Mouse (Mus musculus): ENCODE measurements at regions not wholly inside any gene's neighbourhood (a gene's known extent, or its start where the extent isn't known, plus 50 kb on each side); places are given as distances from the start of the nearest gene placed in this dataset.
"Not testable (repeated sequence)": the region's sequence is repeated elsewhere in the genome, so short reads cannot be mapped to it uniquely, and the experiment has no call there.

DNA sequence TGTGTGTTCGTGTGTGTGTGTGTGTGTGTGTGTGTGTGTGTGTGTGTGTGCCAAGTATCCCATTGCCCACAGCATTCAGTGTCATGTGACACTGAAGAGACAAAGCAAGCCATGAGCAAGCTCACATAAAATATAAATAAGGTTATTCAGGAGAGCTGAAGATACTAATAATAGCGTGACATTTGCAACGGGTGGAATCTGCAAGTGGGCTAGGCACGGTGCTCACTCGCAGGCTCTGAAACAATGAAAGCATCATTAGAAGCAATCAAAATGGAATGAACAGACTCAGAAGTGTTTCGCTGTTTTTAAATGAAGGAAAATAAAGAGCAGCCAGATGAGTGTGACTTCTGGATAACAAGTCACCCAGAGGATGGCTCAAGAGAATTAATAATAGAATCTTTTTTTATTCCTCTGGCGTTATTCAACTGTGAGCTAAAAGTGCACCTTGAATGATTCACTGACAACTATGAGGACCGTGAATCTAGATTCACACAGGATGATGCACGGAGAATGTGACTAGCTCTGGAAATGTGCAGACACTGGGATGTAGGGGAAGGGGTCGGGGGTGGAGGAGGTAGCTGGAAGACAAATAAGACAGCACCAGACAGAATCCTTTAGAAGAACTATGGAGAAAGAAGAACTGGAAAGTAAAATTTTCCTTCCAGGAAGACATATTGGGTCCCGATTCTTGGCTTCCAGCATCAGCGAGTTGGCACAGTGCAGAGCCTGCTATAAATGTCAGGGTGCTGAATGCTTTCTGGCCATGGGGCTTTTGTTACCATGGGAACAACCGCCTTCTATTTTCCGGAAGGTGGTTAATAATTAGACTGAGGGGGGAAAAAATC is 55.3 kb downstream of the Actbl2 start:
- no peaks in the 10 kb centered on the region for H3K27me3 ChIP-seq (ENCODE audit: control insufficient read depth, insufficient read depth, insufficient read length)
- TF ChIP-seq CEBPB (IDR thresholded peaks at IDR 0.05; ENCODE audit: low read depth) (no peak), FOSL1 (IDR thresholded peaks at IDR 0.05; ENCODE audit: insufficient read depth, low read length, poor library complexity, severe bottlenecking) (no peak), MAX (IDR thresholded peaks at IDR 0.05) (no peak), MYOD1 (IDR thresholded peaks at IDR 0.05; ENCODE audit: control insufficient read depth, insufficient read length, low read depth) (no peak), USF1 (IDR thresholded peaks at IDR 0.05; ENCODE audit: low read depth) (no peak), CTCF (IDR thresholded peaks at IDR 0.05; ENCODE audit: control insufficient read depth, insufficient read depth, insufficient read length) (no peak), MYOG (IDR thresholded peaks at IDR 0.05; ENCODE audit: control insufficient read depth, extremely low read depth, insufficient read length) (no peak)
- H3K4me3 ChIP-seq (ENCODE audit: insufficient read depth, poor library complexity, severe bottlenecking): no peak overlapping the region
- no peaks in the 10 kb centered on the region for H3K79me3 ChIP-seq (ENCODE audit: low read depth)
- no peaks in the 10 kb centered on the region for H3K36me3 ChIP-seq (ENCODE audit: control insufficient read depth, insufficient read depth)
- H3ac ChIP-seq (ENCODE audit: control insufficient read depth, insufficient read length, low read depth): no peak overlapping the region
- H3K79me2 ChIP-seq (ENCODE audit: control insufficient read depth, insufficient read depth): no peaks in the 10 kb centered on the region

DNA sequence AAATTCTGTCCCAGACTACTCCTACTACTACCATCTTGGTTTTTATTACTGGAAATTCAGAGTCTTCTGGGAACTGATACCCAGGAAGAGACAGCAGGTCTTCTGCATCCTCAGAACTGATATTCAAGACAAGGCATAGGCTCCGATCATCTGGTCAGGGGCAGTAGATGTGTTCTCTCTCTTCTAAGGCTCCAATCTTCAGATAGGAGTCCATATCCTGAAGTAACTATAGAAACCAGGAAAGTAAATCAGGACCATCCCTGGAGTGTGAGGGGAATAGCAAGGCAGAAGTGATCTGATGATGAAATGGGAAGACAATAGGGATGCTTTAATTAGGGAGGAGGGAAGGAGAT is 55.9 kb downstream of the Actbl2 start:
- no peak for TF ChIP-seq FOSL1 (IDR thresholded peaks at IDR 0.05; ENCODE audit: insufficient read depth, low read length, poor library complexity, severe bottlenecking)
- no peak for TF ChIP-seq USF1 (IDR thresholded peaks at IDR 0.05; ENCODE audit: low read depth)
- no peak for TF ChIP-seq MYOG (IDR thresholded peaks at IDR 0.05; ENCODE audit: control insufficient read depth, extremely low read depth, insufficient read length)
- TF ChIP-seq MAX (IDR thresholded peaks at IDR 0.05): no peak
- no peak for TF ChIP-seq MYOD1 (IDR thresholded peaks at IDR 0.05; ENCODE audit: control insufficient read depth, insufficient read length, low read depth)

GRCm38 (mm10) chr13:111313506-111313905 is 58.7 kb downstream of the Actbl2 start:
- not testable (repeated sequence) for H3K36me3 ChIP-seq (ENCODE audit: control insufficient read depth, insufficient read depth); H3K79me3 ChIP-seq (ENCODE audit: low read depth); H3ac ChIP-seq (ENCODE audit: control insufficient read depth, insufficient read length, low read depth); H3K4me3 ChIP-seq (ENCODE audit: insufficient read depth, poor library complexity, severe bottlenecking); H3K27me3 ChIP-seq (ENCODE audit: control insufficient read depth, insufficient read depth, insufficient read length); H3K79me2 ChIP-seq (ENCODE audit: control insufficient read depth, insufficient read depth)

More for the DNA sequence above, 55.9 kb downstream of the Actbl2 start:
- no peaks in the 10 kb centered on the region for H3K79me3 ChIP-seq (ENCODE audit: low read depth)
- no peak overlapping the region for H3ac ChIP-seq (ENCODE audit: control insufficient read depth, insufficient read length, low read depth)
- no peaks in the 10 kb centered on the region for H3K36me3 ChIP-seq (ENCODE audit: control insufficient read depth, insufficient read depth)
- no peaks in the 10 kb centered on the region for H3K27me3 ChIP-seq (ENCODE audit: control insufficient read depth, insufficient read depth, insufficient read length)
- no peaks in the 10 kb centered on the region for H3K79me2 ChIP-seq (ENCODE audit: control insufficient read depth, insufficient read depth)
- H3K4me3 ChIP-seq (ENCODE audit: insufficient read depth, poor library complexity, severe bottlenecking): no peak overlapping the region

- H3K27me3 ChIP-seq (ENCODE audit: control insufficient read depth, insufficient read depth, insufficient read length); H3K79me2 ChIP-seq (ENCODE audit: control insufficient read depth, insufficient read depth): not testable (repeated sequence)
Measured at GRCm38 (mm10) chr13:111317876-111318275, 63.1 kb downstream of the Actbl2 start.

DNA sequence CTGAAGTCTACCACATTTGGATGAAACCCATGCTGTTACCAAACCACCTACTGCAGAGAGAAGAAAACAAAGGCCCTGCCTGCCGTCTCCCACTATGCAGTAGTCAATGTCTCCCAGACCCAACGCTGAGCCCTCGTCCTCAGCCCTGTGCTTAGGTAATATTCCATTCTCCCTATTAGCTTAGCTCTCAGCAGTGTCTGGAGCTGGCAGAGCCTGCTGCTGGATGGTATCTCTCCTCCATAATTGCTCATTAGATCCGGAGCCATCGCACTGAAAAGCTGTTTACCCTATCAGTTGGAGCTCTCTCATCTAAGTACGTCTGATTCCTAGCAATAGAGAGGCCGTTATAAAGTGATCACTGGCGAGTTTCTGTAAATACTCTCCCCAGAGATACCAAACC is 68.4 kb downstream of the Actbl2 start:
- H3ac ChIP-seq (ENCODE audit: control insufficient read depth, insufficient read length, low read depth): no peak overlapping the region
- H3K79me2 ChIP-seq (ENCODE audit: control insufficient read depth, insufficient read depth): no peaks in the 10 kb centered on the region
- no peaks in the 10 kb centered on the region for H3K79me3 ChIP-seq (ENCODE audit: low read depth)
- no peak overlapping the region for H3K4me3 ChIP-seq (ENCODE audit: insufficient read depth, poor library complexity, severe bottlenecking)
- H3K27me3 ChIP-seq (ENCODE audit: control insufficient read depth, insufficient read depth, insufficient read length): no peaks in the 10 kb centered on the region
- H3K36me3 ChIP-seq (ENCODE audit: control insufficient read depth, insufficient read depth): no peaks in the 10 kb centered on the region
- TF ChIP-seq FOSL1 (IDR thresholded peaks at IDR 0.05; ENCODE audit: insufficient read depth, low read length, poor library complexity, severe bottlenecking): no peak
- TF ChIP-seq CEBPB (IDR thresholded peaks at IDR 0.05; ENCODE audit: low read depth): no peak
- no peak for TF ChIP-seq MYOD1 (IDR thresholded peaks at IDR 0.05; ENCODE audit: control insufficient read depth, insufficient read length, low read depth)
- no peak for TF ChIP-seq CTCF (IDR thresholded peaks at IDR 0.05; ENCODE audit: control insufficient read depth, insufficient read depth, insufficient read length)
- no peak for TF ChIP-seq MYOG (IDR thresholded peaks at IDR 0.05; ENCODE audit: control insufficient read depth, extremely low read depth, insufficient read length)
- TF ChIP-seq MAX (IDR thresholded peaks at IDR 0.05): no peak
- TF ChIP-seq USF1 (IDR thresholded peaks at IDR 0.05; ENCODE audit: low read depth): no peak

More at GRCm38 (mm10) chr13:111317876-111318275, 63.1 kb downstream of the Actbl2 start:
- H3ac ChIP-seq (ENCODE audit: control insufficient read depth, insufficient read length, low read depth); H3K79me3 ChIP-seq (ENCODE audit: low read depth); H3K4me3 ChIP-seq (ENCODE audit: insufficient read depth, poor library complexity, severe bottlenecking); H3K36me3 ChIP-seq (ENCODE audit: control insufficient read depth, insufficient read depth): not testable (repeated sequence)

DNA sequence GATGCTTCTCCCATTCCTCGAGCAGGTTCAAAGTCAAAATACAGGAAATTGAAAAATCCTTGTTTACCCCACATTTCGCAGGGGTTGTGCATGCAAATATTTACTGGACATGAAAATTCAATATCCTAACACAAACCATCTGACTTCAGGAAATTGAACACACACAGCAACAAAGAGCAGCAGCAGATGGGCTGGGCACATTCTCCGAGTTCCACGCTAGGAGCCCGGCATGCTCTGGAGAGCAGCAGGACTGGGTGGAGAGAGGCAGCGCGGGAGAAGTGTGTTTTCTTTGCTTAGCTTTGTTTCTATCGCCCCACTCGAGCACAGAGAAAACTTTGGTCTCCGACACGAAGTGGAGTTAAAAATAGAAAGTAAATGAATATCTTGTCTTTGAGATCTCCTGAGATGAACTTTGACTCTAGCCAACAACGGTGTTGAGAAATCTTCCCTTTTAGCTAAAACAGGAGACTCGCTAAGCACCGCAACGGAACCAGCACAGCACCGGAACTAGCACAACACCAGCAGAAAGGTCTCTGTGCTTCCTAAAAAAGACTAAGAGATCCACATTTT is 71.4 kb downstream of the Actbl2 start:
- Histone ChIP-seq H3K79me2 (ENCODE audit: control insufficient read depth, insufficient read depth) (no peaks in the 10 kb centered on the region), H3K27me3 (ENCODE audit: control insufficient read depth, insufficient read depth, insufficient read length) (no peaks in the 10 kb centered on the region)
- no peak for TF ChIP-seq MYOD1 (IDR thresholded peaks at IDR 0.05; ENCODE audit: control insufficient read depth, insufficient read length, low read depth)
- TF ChIP-seq MYOG (IDR thresholded peaks at IDR 0.05; ENCODE audit: control insufficient read depth, extremely low read depth, insufficient read length): no peak
- no peak for TF ChIP-seq USF1 (IDR thresholded peaks at IDR 0.05; ENCODE audit: low read depth)
- no peak for TF ChIP-seq CEBPB (IDR thresholded peaks at IDR 0.05; ENCODE audit: low read depth)
- no peak for TF ChIP-seq CTCF (IDR thresholded peaks at IDR 0.05; ENCODE audit: control insufficient read depth, insufficient read depth, insufficient read length)
- TF ChIP-seq MAX (IDR thresholded peaks at IDR 0.05): no peak
- no peak for TF ChIP-seq FOSL1 (IDR thresholded peaks at IDR 0.05; ENCODE audit: insufficient read depth, low read length, poor library complexity, severe bottlenecking)

More for the DNA sequence above, 71.4 kb downstream of the Actbl2 start:
- Histone ChIP-seq H3K79me3 (ENCODE audit: low read depth) (no peaks in the 10 kb centered on the region), H3K36me3 (ENCODE audit: control insufficient read depth, insufficient read depth) (no peaks in the 10 kb centered on the region), H3K4me3 (ENCODE audit: insufficient read depth, poor library complexity, severe bottlenecking) (no peak overlapping the region), H3ac (ENCODE audit: control insufficient read depth, insufficient read length, low read depth) (no peak overlapping the region)
